Mouse (Mus musculus) common myeloid progenitor, adult 5-6 weeks (primary cell): ENCODE data around the gene Kcnj11. TPM values are rescaled to one million over a fixed set of nuclear protein-coding genes. Genes with fewer than 3 reads are reported as not detected.

Experiments used
- ATAC-seq: replicated peaks from 2 replicates; pipeline ENCODE4 v1.8.0; 2016; ENCODE audit warnings: low read depth, mild to moderate bottlenecking, moderate TSS enrichment, inconsistent platforms; ENCODE audit not compliant: poor library complexity, severe bottlenecking
- total RNA-seq: library from RNA; stranded (forward); fragments of 200-1000, 187-1606 nt; gene quantifications from 2 replicates; pipeline ENCODE4 v1.2.3, GENCODE M21; 2017

Gene Kcnj11
- not detected in 2 replicates for total RNA-seq

DNA sequence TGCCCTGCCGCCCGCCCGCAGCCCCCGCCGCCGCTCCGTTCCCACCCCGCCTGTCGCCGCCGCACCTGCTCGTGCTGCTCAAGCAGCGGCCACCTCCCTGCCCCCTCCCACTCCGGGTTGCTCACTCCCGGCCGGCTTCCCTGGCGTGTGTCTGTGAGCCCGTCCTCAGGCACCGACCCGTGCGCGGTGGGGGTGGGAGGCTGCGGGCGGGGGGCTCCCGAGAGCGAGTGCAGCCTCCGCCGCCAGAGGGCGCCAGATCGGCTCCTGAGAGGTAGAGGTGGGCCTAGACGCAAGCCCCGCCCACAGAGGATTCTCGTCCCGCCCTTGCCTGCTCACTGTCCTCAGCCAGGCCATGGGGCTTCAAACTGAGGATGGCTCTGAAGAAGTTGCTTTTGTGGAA is at the start of gene Kcnj11:
Kcnj11 (minus strand) TSS at position 202 of the 400 bp plus-strand sequence.
- ATAC-seq, result peak; percentile 74

GRCm38 (mm10) chr7:46147417-46147816 is 46.9 kb upstream of the Kcnj11 start:
- no peak for ATAC-seq

GRCm38 (mm10) chr7:46146675-46147308 is 46.2 kb upstream of the Kcnj11 start:
- ATAC-seq, result no peak

- ATAC-seq, result no peak
Measured at GRCm38 (mm10) chr7:46144061-46144460, 43.5 kb upstream of the Kcnj11 start.

- ATAC-seq, result no peak
Measured at GRCm38 (mm10) chr7:46138329-46138930, 37.9 kb upstream of the Kcnj11 start.

- no peak for ATAC-seq
Measured at GRCm38 (mm10) chr7:46133858-46134257, 33.3 kb upstream of the Kcnj11 start.

GRCm38 (mm10) chr7:46132229-46132628 is 31.7 kb upstream of the Kcnj11 start:
- no peak for ATAC-seq

DNA sequence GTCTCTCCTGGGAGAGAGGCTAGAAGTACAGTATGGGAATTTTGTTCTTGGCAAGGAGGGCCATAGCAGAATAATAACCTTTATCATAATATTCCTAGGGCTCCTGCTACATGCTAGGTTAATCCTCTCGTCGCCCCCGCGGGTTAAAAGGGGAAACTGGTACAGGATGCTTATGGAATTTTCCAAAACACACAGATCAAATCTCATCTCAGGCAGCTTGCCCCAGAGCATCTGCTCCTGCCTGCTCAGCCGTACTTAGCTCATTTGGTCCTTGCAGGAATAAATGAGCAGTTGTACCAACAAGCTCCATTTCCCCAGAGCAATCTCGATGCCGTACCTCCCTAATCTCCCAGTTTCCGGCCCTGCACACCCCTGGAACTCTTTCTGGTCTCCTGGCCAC is 31.2 kb upstream of the Kcnj11 start:
- ATAC-seq, result no peak

- ATAC-seq, result no peak
Measured at GRCm38 (mm10) chr7:46131266-46131665, 30.7 kb upstream of the Kcnj11 start.

DNA sequence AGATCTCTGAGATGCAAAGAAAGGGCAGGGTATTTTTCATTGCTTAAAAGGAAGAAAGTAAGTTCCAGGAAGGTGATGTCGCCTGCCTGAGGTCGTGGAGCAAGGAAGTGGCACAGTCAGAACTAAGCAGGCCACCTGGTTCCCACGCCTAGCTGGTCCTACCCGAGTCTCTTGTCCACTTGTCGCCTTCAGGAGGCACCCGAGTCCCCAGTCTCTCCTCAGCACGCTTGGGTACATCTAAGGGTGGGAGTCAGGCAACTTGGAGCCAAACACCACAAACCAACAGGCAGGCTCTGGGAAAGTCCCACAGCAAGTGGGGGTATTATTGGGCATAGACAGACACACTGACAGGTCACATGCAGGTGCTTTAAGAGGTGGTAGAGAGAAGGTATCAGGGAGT is 30.2 kb upstream of the Kcnj11 start:
- ATAC-seq, result no peak

DNA sequence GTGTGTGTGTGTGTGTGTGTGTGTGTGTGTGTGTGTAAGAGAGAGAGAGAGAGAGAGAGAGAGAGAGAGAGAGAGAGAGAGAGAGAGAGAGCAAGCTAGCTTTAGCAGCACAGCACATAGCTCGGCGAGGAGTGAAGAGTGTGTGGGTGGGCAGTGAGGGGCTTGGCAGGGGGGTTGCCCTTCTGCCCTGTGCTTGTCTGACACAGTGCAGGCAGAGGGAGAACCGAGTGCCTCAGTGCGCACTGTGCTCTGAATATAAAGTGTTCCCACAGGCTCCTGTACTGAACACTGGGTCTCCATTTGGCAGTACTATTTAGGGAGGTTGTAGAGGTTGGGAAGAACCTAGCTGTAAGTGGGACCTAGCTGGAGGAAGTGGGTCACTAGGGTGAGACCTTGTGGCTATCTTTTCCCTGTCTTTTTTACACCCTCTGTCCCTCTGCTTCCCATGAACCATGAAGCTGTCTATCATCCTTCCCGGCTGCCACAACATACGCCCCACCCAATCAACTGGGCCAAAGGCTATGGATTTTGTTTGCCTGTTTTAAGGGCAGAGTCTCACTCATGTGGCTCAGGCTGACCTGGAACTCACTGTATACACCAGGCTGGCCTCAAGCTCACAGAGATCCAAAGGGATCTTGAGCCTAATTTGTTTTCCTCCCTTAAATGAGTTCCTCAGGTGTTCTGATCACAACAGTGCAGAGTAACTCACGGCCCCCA is 29.1 kb upstream of the Kcnj11 start:
- no peak for ATAC-seq

GRCm38 (mm10) chr7:46128196-46128595 is 27.6 kb upstream of the Kcnj11 start:
- ATAC-seq, result no peak

DNA sequence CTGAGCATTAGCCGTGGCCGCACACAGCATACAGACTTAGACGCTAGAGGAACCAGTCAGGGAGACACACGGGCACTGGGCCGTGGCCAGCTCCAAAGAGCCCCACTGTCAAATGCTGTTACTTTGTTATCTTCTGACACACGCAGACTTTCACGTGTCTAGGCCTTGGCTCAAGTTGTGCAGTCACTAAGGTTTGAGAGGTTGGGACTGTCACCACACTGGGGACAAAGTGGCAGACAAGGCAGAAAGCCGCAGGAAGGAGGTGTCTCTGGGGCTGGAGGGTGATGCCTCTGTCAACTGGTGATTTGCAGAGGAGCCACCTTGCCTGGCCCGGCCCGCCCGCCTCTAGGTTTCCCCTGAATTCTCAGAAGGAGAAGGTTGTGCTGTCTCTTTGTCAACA is 24.8 kb upstream of the Kcnj11 start:
- no peak for ATAC-seq

DNA sequence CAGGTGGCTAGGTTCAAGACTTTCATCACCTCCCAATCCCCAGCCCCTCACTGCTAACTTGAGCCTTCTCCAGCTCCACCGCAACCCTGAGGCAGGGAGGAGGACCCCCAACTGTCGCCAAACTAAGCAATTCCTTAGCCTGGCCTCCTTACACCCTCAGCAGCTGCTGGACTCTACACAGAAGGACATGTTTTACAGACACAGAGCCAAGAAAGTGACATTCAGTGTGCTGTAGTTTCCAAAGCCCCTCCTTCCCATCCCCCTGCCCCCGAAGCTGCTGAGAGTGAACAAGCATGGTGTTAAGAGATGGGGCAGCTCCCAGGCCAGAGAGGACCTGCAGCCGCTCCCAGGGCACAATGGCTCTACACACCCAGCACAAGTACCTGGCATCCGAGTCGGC is 23.9 kb upstream of the Kcnj11 start:
- no peak for ATAC-seq

- no peak for ATAC-seq
Measured at GRCm38 (mm10) chr7:46122964-46123363, 22.4 kb upstream of the Kcnj11 start.

DNA sequence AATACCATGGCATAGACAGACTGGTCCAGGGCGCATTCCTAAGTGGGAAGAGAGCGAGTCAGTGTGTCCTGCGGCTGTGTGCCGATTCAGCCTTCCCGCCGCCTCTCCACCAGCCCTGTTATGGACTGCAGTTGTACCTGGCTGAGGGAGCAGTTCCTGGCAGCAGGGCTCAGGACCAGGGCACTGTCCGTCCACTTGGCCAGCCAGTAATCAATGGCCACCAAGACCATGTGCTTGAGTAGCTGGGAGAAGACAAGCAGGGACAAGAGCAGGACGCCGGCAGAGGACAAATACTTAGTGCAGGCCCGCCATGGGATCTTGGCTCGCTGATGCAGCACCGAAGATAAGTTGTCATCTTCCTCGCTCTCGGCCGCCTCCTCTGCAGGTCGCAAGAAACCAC is 16.5 kb upstream of the Kcnj11 start:
- ATAC-seq, result no peak

DNA sequence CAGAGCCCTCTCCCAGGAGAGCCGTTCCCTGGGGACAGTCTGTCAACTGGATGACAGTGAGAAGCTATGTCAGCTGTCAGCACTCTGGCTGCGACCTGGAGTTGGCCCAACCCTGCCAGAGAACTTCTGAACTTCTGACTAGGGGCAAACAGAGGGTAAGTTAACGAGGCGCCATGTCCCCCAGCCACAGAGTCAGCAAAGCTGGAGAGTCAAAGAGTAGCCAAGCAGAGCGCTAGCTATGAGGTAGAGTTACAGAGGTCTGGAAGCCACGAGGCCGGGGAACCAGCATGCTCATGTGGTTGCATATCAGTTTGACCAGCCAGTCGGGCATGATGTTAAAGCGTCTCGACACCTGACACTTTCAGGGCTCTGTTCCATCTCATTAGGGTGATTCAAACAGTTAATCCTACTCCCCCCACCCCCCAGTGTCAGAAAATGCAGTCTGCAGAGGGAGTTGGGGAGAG is 15.6 kb upstream of the Kcnj11 start:
- ATAC-seq, result peak; percentile 15; the same call in 1 of the 2 replicates

GRCm38 (mm10) chr7:46113435-46113834 is 12.9 kb upstream of the Kcnj11 start:
- no peak for ATAC-seq

GRCm38 (mm10) chr7:46111938-46112337 is 11.4 kb upstream of the Kcnj11 start:
- ATAC-seq, result no peak

- ATAC-seq, result no peak
Measured at GRCm38 (mm10) chr7:46111212-46111817, 10.8 kb upstream of the Kcnj11 start.

GRCm38 (mm10) chr7:46110079-46110478 is 9.5 kb upstream of the Kcnj11 start:
- ATAC-seq, result no peak
